Mouse (Mus musculus): ENCODE results near the gene Hip1. TPM values are rescaled to one million over a fixed set of nuclear protein-coding genes. Genes with fewer than 3 reads are reported as not detected.
A peak's percentile ranks its signal among the peaks of the same experiment; 100 is the strongest.

Hip1 gene
- total and polyA plus RNA-seq, 2 experiments from 2014 or later = 26.9 to 110 TPM

- H3K9ac ChIP-seq (replicated peaks; ENCODE audit: low read length) = no peak overlapping the region
- no peak for TF ChIP-seq CTCF (IDR thresholded peaks at IDR 0.05; ENCODE audit: low read depth)
- ATAC-seq = no peak
- no peaks in the 10 kb centered on the region for H3K36me3 ChIP-seq (ENCODE audit: insufficient read depth, low read length)
- no peaks in the 10 kb centered on the region for H3K4me1 ChIP-seq (ENCODE audit: insufficient read depth, low read length)
- H3K27ac ChIP-seq = no peak overlapping the region
- no peak for DNase-seq (ENCODE audit: low spot score)
- no peaks in the 10 kb centered on the region for H3K9me3 ChIP-seq (ENCODE audit: low read length)
- no peak overlapping the region for H3K4me3 ChIP-seq (ENCODE audit: low read length)
- H3K4me2 ChIP-seq (ENCODE audit: low read depth, low read length) = no peak overlapping the region
- WGBS = 80% methylated on average over 2 of the region's 2 CpGs
- no peaks in the 10 kb centered on the region for H3K27me3 ChIP-seq (ENCODE audit: insufficient read depth, low read length)
Observed at GRCm38 (mm10) chr5:135524087-135524486, 20.8 kb downstream of the Hip1 start.

GRCm38 (mm10) chr5:135522111-135522722 lies 22.7 kb downstream of the Hip1 start:
- Histone ChIP-seq H3K27ac (no peak overlapping the region), H3K9ac (replicated peaks; ENCODE audit: low read length) (no peak overlapping the region), H3K4me3 (ENCODE audit: low read length) (no peak overlapping the region), H3K27me3 (ENCODE audit: insufficient read depth, low read length) (no peaks in the 10 kb centered on the region), H3K4me1 (ENCODE audit: insufficient read depth, low read length) (no peaks in the 10 kb centered on the region), H3K4me2 (ENCODE audit: low read depth, low read length) (no peak overlapping the region), H3K36me3 (ENCODE audit: insufficient read depth, low read length) (no peaks in the 10 kb centered on the region), H3K9me3 (ENCODE audit: low read length) (no peaks in the 10 kb centered on the region)
- TF ChIP-seq CTCF (IDR thresholded peaks at IDR 0.05; ENCODE audit: low read depth) = no peak
- WGBS = 81% methylated on average over 9 of the region's 9 CpGs
- DNase-seq (ENCODE audit: low spot score) (no peak), ATAC-seq (no peak)

GRCm38 (mm10) chr5:135517348-135517883 lies 27.5 kb downstream of the Hip1 start:
- Histone ChIP-seq H3K27me3 (ENCODE audit: insufficient read depth, low read length) (no peaks in the 10 kb centered on the region), H3K9ac (replicated peaks; ENCODE audit: low read length) (no peak overlapping the region), H3K36me3 (ENCODE audit: insufficient read depth, low read length) (no peaks in the 10 kb centered on the region), H3K4me2 (ENCODE audit: low read depth, low read length) (no peak overlapping the region), H3K9me3 (ENCODE audit: low read length) (peaks cover 5% of the 10 kb centered on the region; the same call in 1 of the 2 replicates), H3K4me3 (ENCODE audit: low read length) (no peak overlapping the region), H3K27ac (no peak overlapping the region), H3K4me1 (ENCODE audit: insufficient read depth, low read length) (no peaks in the 10 kb centered on the region)
- WGBS = 56% methylated on average over 5 of the region's 5 CpGs
- no peak for ATAC-seq
- peak; percentile 69 for DNase-seq (ENCODE audit: low spot score)
- TF ChIP-seq CTCF (IDR thresholded peaks at IDR 0.05; ENCODE audit: low read depth) = no peak

- Histone ChIP-seq H3K4me3 (ENCODE audit: low read length) (no peak overlapping the region), H3K4me1 (ENCODE audit: insufficient read depth, low read length) (no peaks in the 10 kb centered on the region), H3K27me3 (ENCODE audit: insufficient read depth, low read length) (no peaks in the 10 kb centered on the region), H3K9me3 (ENCODE audit: low read length) (peaks cover 5% of the 10 kb centered on the region; the same call in 1 of the 2 replicates), H3K4me2 (ENCODE audit: low read depth, low read length) (no peak overlapping the region), H3K36me3 (ENCODE audit: insufficient read depth, low read length) (no peaks in the 10 kb centered on the region), H3K27ac (no peak overlapping the region), H3K9ac (replicated peaks; ENCODE audit: low read length) (no peak overlapping the region)
- DNase-seq (ENCODE audit: low spot score) (no peak), ATAC-seq (peak; percentile 56)
- no peak for TF ChIP-seq CTCF (IDR thresholded peaks at IDR 0.05; ENCODE audit: low read depth)
- WGBS = 34% methylated on average over 4 of the region's 4 CpGs
Observed at GRCm38 (mm10) chr5:135513131-135513530, 31.8 kb downstream of the Hip1 start.

GRCm38 (mm10) chr5:135511105-135511504 lies 33.8 kb downstream of the Hip1 start:
- WGBS = 70% methylated on average over 5 of the region's 5 CpGs
- no peak for DNase-seq (ENCODE audit: low spot score)
- no peak for ATAC-seq
- H3K4me1 ChIP-seq (ENCODE audit: insufficient read depth, low read length) = no peaks in the 10 kb centered on the region
- no peaks in the 10 kb centered on the region for H3K36me3 ChIP-seq (ENCODE audit: insufficient read depth, low read length)
- no peak overlapping the region for H3K9ac ChIP-seq (replicated peaks; ENCODE audit: low read length)
- peak; percentile 23; the same call in 1 of the 2 replicates for TF ChIP-seq CTCF (IDR thresholded peaks at IDR 0.05; ENCODE audit: low read depth)
- peaks cover 5% of the 10 kb centered on the region; the same call in 1 of the 2 replicates for H3K9me3 ChIP-seq (ENCODE audit: low read length)
- no peak overlapping the region for H3K4me3 ChIP-seq (ENCODE audit: low read length)
- no peak overlapping the region for H3K4me2 ChIP-seq (ENCODE audit: low read depth, low read length)
- H3K27me3 ChIP-seq (ENCODE audit: insufficient read depth, low read length) = no peaks in the 10 kb centered on the region
- H3K27ac ChIP-seq = no peak overlapping the region

- no peak for ATAC-seq
Observed at GRCm38 (mm10) chr5:135508284-135508683, 36.6 kb downstream of the Hip1 start.

More at GRCm38 (mm10) chr5:135508284-135508683, 36.6 kb downstream of the Hip1 start:
- TF ChIP-seq CTCF (IDR thresholded peaks at IDR 0.05; ENCODE audit: low read depth) = no peak
- Histone ChIP-seq H3K9me3 (ENCODE audit: low read length) (no peaks in the 10 kb centered on the region), H3K36me3 (ENCODE audit: insufficient read depth, low read length) (no peaks in the 10 kb centered on the region), H3K27ac (no peak overlapping the region), H3K9ac (replicated peaks; ENCODE audit: low read length) (no peak overlapping the region), H3K4me2 (ENCODE audit: low read depth, low read length) (no peak overlapping the region), H3K4me3 (ENCODE audit: low read length) (no peak overlapping the region), H3K4me1 (ENCODE audit: insufficient read depth, low read length) (no peaks in the 10 kb centered on the region), H3K27me3 (ENCODE audit: insufficient read depth, low read length) (no peaks in the 10 kb centered on the region)
- no peak for DNase-seq (ENCODE audit: low spot score)
- WGBS = 52% methylated on average over 3 of the region's 3 CpGs

Data from hindbrain, postnatal 0 days (tissue).